In genomic region chr7:45643441-45644178, GRCm38 (mm10) we compare ENCODE assay signal across 8 mouse cellular contexts. TPM values are rescaled to one million over a fixed set of nuclear protein-coding genes. Genes with fewer than 3 reads are reported as not detected.
DNase-seq lines count a peak whose midpoint lies in the region; ATAC-seq and TF ChIP-seq lines count a peak whose summit lies in the region.

No protein-coding gene starts in this region.

- H3K9ac ChIP-seq in hindbrain, postnatal 0 days (replicated peaks; ENCODE audit: low read length) = peak overlapping the region; percentile 67

- no peaks in the 10 kb centered on the region for H3K36me3 ChIP-seq in hindbrain, postnatal 0 days (ENCODE audit: insufficient read depth, low read length)

- TF ChIP-seq CTCF in hindbrain, postnatal 0 days (IDR thresholded peaks at IDR 0.05; ENCODE audit: low read depth) = no peak

- peak; percentile 88 for ATAC-seq in common myeloid progenitor, adult 5-6 weeks (replicated peaks; ENCODE audit: low read depth, poor library complexity, severe bottlenecking)
- peak; percentile 94 for ATAC-seq in hindbrain, postnatal 0 days

- no peaks in the 10 kb centered on the region for H3K9me3 ChIP-seq in hindbrain, postnatal 0 days (ENCODE audit: low read length)

- H3K27me3 ChIP-seq in hindbrain, postnatal 0 days (ENCODE audit: insufficient read depth, low read length) = no peaks in the 10 kb centered on the region

- H3K27ac ChIP-seq in hindbrain, postnatal 0 days = peak overlapping the region; percentile 87

- peak overlapping the region; percentile 36 for H3K4me3 ChIP-seq in hindbrain, postnatal 0 days (ENCODE audit: low read length)

- DNase-seq in adipocyte (ENCODE audit: low spot score) = peak; percentile 62
- DNase-seq in gastrocnemius, adult 8-10 months (ENCODE audit: low spot score in 2 of 2) = peak; percentile 88 to 93
- DNase-seq in hindbrain, postnatal 0 days (ENCODE audit: low spot score) = peak; percentile 98
- DNase-seq in left cerebral cortex, adult 18-20 months (ENCODE audit: low spot score in 2 of 2) = peak; percentile 89 to 93
- peak; percentile 95 to 98 for DNase-seq in lung, postnatal 4 days
- peak; percentile 100 for DNase-seq in retina, postnatal 1 day
- peak; percentile 88 for DNase-seq in thymus, postnatal 4 days

- peak overlapping the region; percentile 78 for H3K4me2 ChIP-seq in hindbrain, postnatal 0 days (ENCODE audit: low read depth, low read length)

- WGBS in hindbrain, postnatal 0 days = 3% methylated on average over 28 of the region's 28 CpGs

- peaks cover 17% of the 10 kb centered on the region; the same call in 1 of the 2 replicates for H3K4me1 ChIP-seq in hindbrain, postnatal 0 days (ENCODE audit: insufficient read depth, low read length)

RNA-seq across cellular contexts. Expression of gene Mamstr, which starts 3.8 kb away (rescaled TPM):
- total RNA-seq in common myeloid progenitor, adult 5-6 weeks (2017) = under 0.01 TPM in 1 of 2 replicates, not detected in the other
- 10 to 100 TPM; 18.5 to 36.8 (median 28.8) TPM for total RNA-seq in gastrocnemius, adult 8-10 months (2022)
- total RNA-seq in hindbrain, postnatal 0 days (2014; rRNA removed) = 3.3 and 3.6 TPM in 2 replicates
- polyA plus RNA-seq in hindbrain, postnatal 0 days (2015; fragmentation: Nextera tagmentation; extraction: Ambion mirVana) = 2.9 and 3.9 TPM in 2 replicates
- total RNA-seq in left cerebral cortex, adult 18-20 months (2021) = 1 to 10 TPM; 2.0 to 2.6 TPM

RNA-seq across cellular contexts. Expression of gene Rasip1, which starts 16.3 kb away (rescaled TPM):
- not detected in 2 replicates for total RNA-seq in common myeloid progenitor, adult 5-6 weeks (2017)
- 1 to 10 TPM; 5.1 to 7.0 (median 5.3) TPM for total RNA-seq in gastrocnemius, adult 8-10 months (2022)
- total RNA-seq in hindbrain, postnatal 0 days (2014; rRNA removed) = 36.4 and 39.8 TPM in 2 replicates
- 18.7 TPM in 2 replicates for polyA plus RNA-seq in hindbrain, postnatal 0 days (2015; fragmentation: Nextera tagmentation; extraction: Ambion mirVana)
- 1 to 10 TPM; 6.4 to 7.9 TPM for total RNA-seq in left cerebral cortex, adult 18-20 months (2021)

RNA-seq across cellular contexts. Expression of gene Izumo1, which starts 22.0 kb away (rescaled TPM):
- 1.0 TPM in 1 of 2 replicates, not detected in the other for total RNA-seq in common myeloid progenitor, adult 5-6 weeks (2017)
- total RNA-seq in gastrocnemius, adult 8-10 months (2022) = not detected
- total RNA-seq in hindbrain, postnatal 0 days (2014; rRNA removed) = 0.10 and 0.54 TPM in 2 replicates
- polyA plus RNA-seq in hindbrain, postnatal 0 days (2015; fragmentation: Nextera tagmentation; extraction: Ambion mirVana) = 0.10 TPM in 1 of 2 replicates, not detected in the other
- under 1 TPM in 1 of 2 experiments, not detected in 1; 0.21 TPM for total RNA-seq in left cerebral cortex, adult 18-20 months (2021)

RNA-seq across cellular contexts. Expression of gene Fut2, which starts 22.6 kb away (rescaled TPM):
- total RNA-seq in common myeloid progenitor, adult 5-6 weeks (2017) = not detected in 2 replicates
- total RNA-seq in gastrocnemius, adult 8-10 months (2022) = under 1 TPM; 0.12 to 0.29 (median 0.20) TPM
- total RNA-seq in hindbrain, postnatal 0 days (2014; rRNA removed) = 0.32 TPM in 1 of 2 replicates, not detected in the other
- 0.15 and 0.67 TPM in 2 replicates for polyA plus RNA-seq in hindbrain, postnatal 0 days (2015; fragmentation: Nextera tagmentation; extraction: Ambion mirVana)
- total RNA-seq in left cerebral cortex, adult 18-20 months (2021) = under 1 TPM; 0.12 to 0.26 TPM

RNA-seq across cellular contexts. Expression of gene Fut1, which starts 26.5 kb away (rescaled TPM):
- total RNA-seq in common myeloid progenitor, adult 5-6 weeks (2017) = not detected in 2 replicates
- total RNA-seq in gastrocnemius, adult 8-10 months (2022) = not detected
- total RNA-seq in hindbrain, postnatal 0 days (2014; rRNA removed) = 0.18 TPM in 1 of 2 replicates, not detected in the other
- not detected in 2 replicates for polyA plus RNA-seq in hindbrain, postnatal 0 days (2015; fragmentation: Nextera tagmentation; extraction: Ambion mirVana)
- total RNA-seq in left cerebral cortex, adult 18-20 months (2021) = not detected

Comparison
In these comparisons a context has a peak if more than half of its experiments do, and no peak if none do; other contexts are left out.
1. Peak in every context shown above with its lines: DNase-seq, ATAC-seq, H3K4me3 ChIP-seq and H3K27ac ChIP-seq.